ENCODE assay signal across 36 mouse cellular contexts in the genomic region with DNA sequence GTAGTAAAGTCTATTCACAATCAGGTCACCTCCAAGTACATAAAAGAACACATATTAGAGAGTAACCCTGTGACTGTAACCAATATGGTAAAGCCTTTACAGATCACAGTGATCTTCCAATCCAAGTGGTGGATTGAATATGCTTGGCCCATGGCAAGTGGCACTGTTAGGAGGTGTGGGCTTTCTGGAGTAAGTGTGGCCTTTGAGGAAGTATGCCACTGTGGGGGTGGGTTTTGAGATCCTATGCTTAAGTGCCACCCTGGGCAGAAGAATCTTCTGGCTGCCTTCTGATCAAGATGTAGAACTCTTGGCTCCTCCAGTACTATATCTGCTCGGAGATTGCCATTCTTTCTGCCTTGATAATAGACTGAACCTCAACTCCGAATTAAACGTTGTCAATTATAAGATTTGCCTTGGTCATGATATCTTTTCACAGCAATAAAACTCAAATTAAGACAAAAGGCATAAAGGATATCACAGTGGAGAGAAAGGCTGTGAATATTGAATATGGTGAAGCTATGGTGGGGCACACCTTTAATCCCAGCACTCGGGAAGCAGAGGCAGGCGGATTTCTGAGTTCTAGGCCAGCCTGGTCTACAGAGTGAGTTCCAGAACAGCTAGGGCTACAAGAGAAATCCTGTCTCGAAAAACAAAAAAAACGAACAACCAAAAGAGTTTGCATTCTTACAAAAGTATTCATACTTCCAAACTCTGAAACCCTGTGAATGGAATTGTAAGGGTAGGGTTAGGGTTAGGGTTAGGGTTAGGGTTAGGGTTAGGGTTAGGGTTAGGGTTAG.
A peak's percentile ranks its signal among the peaks of the same experiment; 100 is the strongest.
DNase-seq lines count a peak whose midpoint lies in the region; ATAC-seq and TF ChIP-seq lines count a peak whose summit lies in the region.
"Had no signal": no experiment of that assay in that cellular context is flagged by ENCODE, and none has a peak within 500 bp of the region (broad histone marks: within the 10 kb centered on the region; RNA-seq: fewer than 3 reads in every experiment).

No protein-coding gene starts in this region.

- no peak for TF ChIP-seq CTCF in lung, embryonic 14.5 days (IDR thresholded peaks at IDR 0.05; ENCODE audit: low read depth)

- no peak overlapping the region for H3K27ac ChIP-seq in lung, embryonic 14.5 days (ENCODE audit: low read depth)
- no peak overlapping the region for H3K27ac ChIP-seq in intestine, embryonic 14.5 days (ENCODE audit: low read depth)
- H3K27ac ChIP-seq: embryonic facial prominence, embryonic 10.5 days; embryonic facial prominence, embryonic 15.5 days; forebrain, embryonic 12.5 days; hindbrain, embryonic 12.5 days; kidney, postnatal 0 days; limb, embryonic 10.5 days; limb, embryonic 15.5 days; liver, embryonic 13.5 days; midbrain, embryonic 12.5 days; neural tube, embryonic 15.5 days; stomach, postnatal 0 days had no signal

- DNase-seq in lung, embryonic 14.5 days, result peak; percentile 14
- DNase-seq in lung, postnatal 36 days, result no peak
- peak; percentile 12 for DNase-seq in CD4-positive helper T cell, adult 2 months (ENCODE audit: low read depth, low spot score)
- peak; percentile 51 for DNase-seq in intestine, embryonic 14.5 days (ENCODE audit: low spot score)
- peak; percentile 3 for DNase-seq in naive thymus-derived CD4-positive, alpha-beta T cell, adult 2 months (ENCODE audit: low read depth)
- no peak for DNase-seq in layer of hippocampus, postnatal 14 days (ENCODE audit: low spot score in 2 of 2)
- no peak for DNase-seq in adrenal gland, adult (ENCODE audit: inconsistent age in 2 of 2, low spot score in 1 of 2)
- DNase-seq: adrenal gland, postnatal 25 days; B cell, adult 2 months; cerebellum, adult 18-20 months; cerebellum, postnatal 25 days; gastrocnemius, postnatal 25 days; heart, adult 11 months; heart, postnatal 36 days; kidney, adult 2 months; kidney, postnatal 4 days; layer of hippocampus, postnatal 36 days; liver, embryonic 13.5 days; lung, adult 18-20 months; lung, postnatal 10 days; right cerebral cortex, adult 18-20 months; right cerebral cortex, postnatal 4 days; thymus, adult 18-20 months; thymus, postnatal 25 days had no signal

- H3K4me1 ChIP-seq in lung, embryonic 14.5 days (ENCODE audit: insufficient read depth), result no peaks in the 10 kb centered on the region
- H3K4me1 ChIP-seq in intestine, embryonic 14.5 days (replicated peaks; ENCODE audit: control insufficient read depth, insufficient read depth, low read length), result no peaks in the 10 kb centered on the region
- H3K4me1 ChIP-seq: embryonic facial prominence, embryonic 10.5 days; embryonic facial prominence, embryonic 15.5 days; forebrain, embryonic 12.5 days; hindbrain, embryonic 12.5 days; limb, embryonic 10.5 days; limb, embryonic 15.5 days; liver, embryonic 13.5 days; midbrain, embryonic 12.5 days; neural tube, embryonic 15.5 days had no signal

- peaks cover 18% of the 10 kb centered on the region; the same call in 1 of the 2 replicates for H3K9me3 ChIP-seq in lung, embryonic 14.5 days (ENCODE audit: low read depth, low read length)
- peaks cover 7% of the 10 kb centered on the region; the same call in 1 of the 2 replicates for H3K9me3 ChIP-seq in intestine, embryonic 14.5 days (ENCODE audit: control insufficient read depth, low read length)
- H3K9me3 ChIP-seq: limb, embryonic 15.5 days; liver, embryonic 13.5 days had no signal

- H3K4me3 ChIP-seq in lung, embryonic 14.5 days (ENCODE audit: low read depth, low read length), result no peak overlapping the region
- H3K4me3 ChIP-seq in intestine, embryonic 14.5 days (ENCODE audit: low read depth, low read length), result no peak overlapping the region
- H3K4me3 ChIP-seq: embryonic facial prominence, embryonic 10.5 days; embryonic facial prominence, embryonic 15.5 days; forebrain, embryonic 12.5 days; hindbrain, embryonic 12.5 days; limb, embryonic 10.5 days; limb, embryonic 15.5 days; liver, embryonic 13.5 days; midbrain, embryonic 12.5 days; neural tube, embryonic 15.5 days had no signal

- no peaks in the 10 kb centered on the region for H3K27me3 ChIP-seq in lung, embryonic 14.5 days (ENCODE audit: insufficient read depth, low read length)
- H3K27me3 ChIP-seq in intestine, embryonic 14.5 days (replicated peaks; ENCODE audit: control insufficient read depth, insufficient read depth, low read length), result no peaks in the 10 kb centered on the region
- H3K27me3 ChIP-seq: embryonic facial prominence, embryonic 15.5 days; forebrain, embryonic 12.5 days; hindbrain, embryonic 12.5 days; limb, embryonic 15.5 days; liver, embryonic 13.5 days; midbrain, embryonic 12.5 days; neural tube, embryonic 15.5 days had no signal

- WGBS in lung, embryonic 14.5 days, result 93% methylated on average over 7 of the region's 7 CpGs
- 91% methylated on average over 7 of the region's 7 CpGs for WGBS in intestine, embryonic 14.5 days

- no peak overlapping the region for H3K4me2 ChIP-seq in lung, embryonic 14.5 days
- H3K4me2 ChIP-seq in intestine, embryonic 14.5 days (ENCODE audit: low read length), result no peak overlapping the region
- H3K4me2 ChIP-seq: embryonic facial prominence, embryonic 15.5 days; forebrain, embryonic 12.5 days; heart, embryonic 11.5 days; hindbrain, embryonic 12.5 days; limb, embryonic 15.5 days; liver, embryonic 13.5 days; midbrain, embryonic 12.5 days; neural tube, embryonic 15.5 days had no signal

- H3K36me3 ChIP-seq in lung, embryonic 14.5 days (ENCODE audit: insufficient read depth), result no peaks in the 10 kb centered on the region
- H3K36me3 ChIP-seq in intestine, embryonic 14.5 days (ENCODE audit: control insufficient read depth, insufficient read depth, low read length), result peaks cover 33% of the 10 kb centered on the region
- H3K36me3 ChIP-seq: embryonic facial prominence, embryonic 15.5 days; G1E; hindbrain, embryonic 12.5 days; limb, embryonic 15.5 days; liver, embryonic 13.5 days had no signal

- no peak for ATAC-seq in lung, embryonic 14.5 days (ENCODE audit: insufficient read depth)
- no peak for ATAC-seq in intestine, embryonic 14.5 days (replicated peaks; ENCODE audit: low FRiP score, low TSS enrichment, low read depth)

- H3K9ac ChIP-seq in lung, embryonic 14.5 days, result no peak overlapping the region
- no peak overlapping the region for H3K9ac ChIP-seq in intestine, embryonic 14.5 days (ENCODE audit: low read length)
- H3K9ac ChIP-seq: embryonic facial prominence, embryonic 15.5 days; forebrain, embryonic 12.5 days; hindbrain, embryonic 12.5 days; limb, embryonic 15.5 days; liver, embryonic 13.5 days; midbrain, embryonic 12.5 days; neural tube, embryonic 15.5 days had no signal

Comparison
In these comparisons a context has a peak if more than half of its experiments do, and no peak if none do; other contexts are left out.
1. DNase-seq: peak in lung, embryonic 14.5 days (single experiment), CD4-positive helper T cell, adult 2 months (single experiment), intestine, embryonic 14.5 days (single experiment) and naive thymus-derived CD4-positive, alpha-beta T cell, adult 2 months (single experiment); none in lung, postnatal 36 days (single experiment), layer of hippocampus, postnatal 14 days (0 of 2) and adrenal gland, adult (0 of 2).